Mouse (Mus musculus) kidney, adult 2 months (tissue): Measurements from ENCODE around the gene Prrg2.

Source experiments
- CTCF ChIP-seq: fragments of 200-500 bp; conservative IDR thresholded peaks from 2 replicates; pipeline ENCODE4 v1.5.1; 2011; ENCODE audit warnings: low read depth, mild to moderate bottlenecking, control low read depth, low read length, moderate library complexity, mixed read lengths; ENCODE audit not compliant: insufficient read depth, insufficient read length
- POLR2A ChIP-seq: fragments of 200-500 bp; IDR thresholded peaks from one replicate; pipeline ENCODE4 v1.6.1; 2011; ENCODE audit warnings: low read depth, low read length, control low read depth

- TF ChIP-seq POLR2A (no peak), CTCF (no peak)
Observed at GRCm38 (mm10) chr7:45075405-45075804, 12.9 kb upstream of the Prrg2 start.
